Mouse (Mus musculus) heart, embryonic 10.5 days (tissue): ENCODE data around the gene Kif28. TPM values are rescaled to one million over a fixed set of nuclear protein-coding genes. Genes with fewer than 3 reads are reported as not detected.
"Not testable (repeated sequence)": the region's sequence is repeated elsewhere in the genome, so short reads cannot be mapped to it uniquely, and the experiment has no call there.

ENCODE experiments used
- DNase-seq: peaks from one replicate; pipeline ENCODE4 v3.0.0-alpha.2; 2017; ENCODE audit warnings: low spot score
- H3K27ac ChIP-seq: fragments of 300-500 bp; sonication (generic); 2 replicates; pipeline ENCODE4 v1.5.1; 2016; ENCODE audit warnings: mild to moderate bottlenecking
- H3K27me3 ChIP-seq: fragments of 300-500 bp; sonication (generic); 2 replicates; pipeline ENCODE4 v1.6.1; 2016; ENCODE audit warnings: mild to moderate bottlenecking; ENCODE audit not compliant: poor library complexity, insufficient read depth, severe bottlenecking
- H3K36me3 ChIP-seq: fragments of 300-500 bp; sonication (generic); 2 replicates; pipeline ENCODE4 v1.6.1; 2016; ENCODE audit warnings: mild to moderate bottlenecking, moderate library complexity
- H3K4me1 ChIP-seq: fragments of 300-500 bp; sonication (generic); 2 replicates; pipeline ENCODE4 v1.6.1; 2016; ENCODE audit warnings: mild to moderate bottlenecking
- H3K4me3 ChIP-seq: fragments of 300-500 bp; sonication (generic); 2 replicates; pipeline ENCODE4 v1.5.1; 2016; ENCODE audit warnings: mild to moderate bottlenecking, moderate library complexity
- H3K9me3 ChIP-seq: fragments of 300-500 bp; sonication (generic); 2 replicates; pipeline ENCODE4 v1.6.1; 2016; ENCODE audit warnings: mild to moderate bottlenecking, moderate library complexity
- WGBS: fragments of 180-500 bp; shearing (Covaris S2); methylation state at CpG from one replicate; pipeline ENCODE4 v1.1.7; 2016; 5-methylcytosine and 5-hydroxymethylcytosine counted together
- polyA plus RNA-seq: library from polyadenylated mRNA; unstranded; fragments of >200 nt; fragmentation: Nextera tagmentation; extraction: Ambion mirVana; gene quantifications from 2 replicates; pipeline ENCODE4 v1.2.1, GENCODE M21; 2016

The Kif28 gene
- polyA plus RNA-seq, 1 experiment from 2014 or later, result 0.09 TPM

- no peaks in the 10 kb centered on the region for H3K9me3 ChIP-seq
- H3K4me3 ChIP-seq, result no peak overlapping the region
- no peaks in the 10 kb centered on the region for H3K27me3 ChIP-seq
- peaks cover 7% of the 10 kb centered on the region; the same call in 1 of the 2 replicates for H3K4me1 ChIP-seq
- no peaks in the 10 kb centered on the region for H3K36me3 ChIP-seq
- DNase-seq, result no peak
- 75% methylated on average over 5 of the region's 5 CpGs for WGBS
- no peak overlapping the region for H3K27ac ChIP-seq
These were observed 82.0 kb downstream of the Kif28 start for GRCm38 (mm10) chr1:179663065-179663464.

GRCm38 (mm10) chr1:179651224-179651623 lies 93.8 kb downstream of the Kif28 start:
- Histone ChIP-seq H3K9me3 (no peaks in the 10 kb centered on the region), H3K4me1 (peaks cover 13% of the 10 kb centered on the region), H3K4me3 (no peak overlapping the region), H3K36me3 (no peaks in the 10 kb centered on the region), H3K27me3 (no peaks in the 10 kb centered on the region), H3K27ac (no peak overlapping the region)
- DNase-seq, result no peak
- WGBS, result 71% methylated on average over 5 of the region's 5 CpGs

- peaks cover 19% of the 10 kb centered on the region for H3K4me1 ChIP-seq
- no peaks in the 10 kb centered on the region for H3K9me3 ChIP-seq
- no peak overlapping the region for H3K4me3 ChIP-seq
- peak overlapping the region; percentile 16; the same call in 1 of the 2 replicates for H3K27ac ChIP-seq
- 55% methylated on average over 4 of the region's 4 CpGs for WGBS
- no peaks in the 10 kb centered on the region for H3K27me3 ChIP-seq
- DNase-seq, result no peak
- no peaks in the 10 kb centered on the region for H3K36me3 ChIP-seq
These were observed 94.8 kb downstream of the Kif28 start for GRCm38 (mm10) chr1:179650284-179650683.

- 60% methylated on average over 3 of the region's 3 CpGs for WGBS
- H3K36me3 ChIP-seq, result no peaks in the 10 kb centered on the region
These were observed 95.7 kb downstream of the Kif28 start for GRCm38 (mm10) chr1:179649324-179649723.

GRCm38 (mm10) chr1:179648678-179649077 lies 96.4 kb downstream of the Kif28 start:
- not testable (repeated sequence) for DNase-seq

More at GRCm38 (mm10) chr1:179649324-179649723, 95.7 kb downstream of the Kif28 start:
- Histone ChIP-seq H3K4me1 (peaks cover 19% of the 10 kb centered on the region), H3K9me3 (no peaks in the 10 kb centered on the region), H3K27me3 (no peaks in the 10 kb centered on the region), H3K27ac (no peak overlapping the region), H3K4me3 (no peak overlapping the region)
- no peak for DNase-seq

GRCm38 (mm10) chr1:179645980-179646268 lies 99.1 kb downstream of the Kif28 start:
- 20% methylated on average over 4 of the region's 4 CpGs for WGBS
- no peaks in the 10 kb centered on the region for H3K9me3 ChIP-seq
- no peaks in the 10 kb centered on the region for H3K27me3 ChIP-seq
- DNase-seq, result no peak
- no peak overlapping the region for H3K27ac ChIP-seq
- peaks cover 19% of the 10 kb centered on the region for H3K4me1 ChIP-seq
- H3K36me3 ChIP-seq, result no peaks in the 10 kb centered on the region
- H3K4me3 ChIP-seq, result no peak overlapping the region

More at GRCm38 (mm10) chr1:179648678-179649077, 96.4 kb downstream of the Kif28 start:
- H3K36me3 ChIP-seq, H3K9me3 ChIP-seq, H3K4me3 ChIP-seq, H3K27me3 ChIP-seq, H3K27ac ChIP-seq: not testable (repeated sequence)
- H3K4me1 ChIP-seq, result peaks cover 19% of the 10 kb centered on the region
- WGBS, result 59% methylated on average over 5 of the region's 5 CpGs

Other genes with a start within 250 kb of the Kif28 start
- gene Smyd3, start 227.2 kb downstream of the Kif28 start, polyA plus RNA-seq, result 11.4 and 16.1 TPM in 2 replicates
- gene Tfb2m, start 199.0 kb downstream of the Kif28 start, polyA plus RNA-seq, result 22.4 and 24.7 TPM in 2 replicates
- 15.9 and 18.9 TPM in 2 replicates for gene Cnst, start 198.9 kb downstream of the Kif28 start, polyA plus RNA-seq
- 84.4 and 91.4 TPM in 2 replicates for gene Sccpdh, start 77.1 kb downstream of the Kif28 start, polyA plus RNA-seq
- 0.18 and 0.25 TPM in 2 replicates for gene Gm10518, start 58.1 kb upstream of the Kif28 start, polyA plus RNA-seq
- gene Ahctf1, start 58.4 kb upstream of the Kif28 start, polyA plus RNA-seq, result 21.6 and 30.2 TPM in 2 replicates
- gene Cdc42bpa, start 215.2 kb upstream of the Kif28 start, polyA plus RNA-seq, result 12.0 and 14.8 TPM in 2 replicates